Comparison of ENCODE assay signal across 11 mouse cellular contexts in the genomic region with DNA sequence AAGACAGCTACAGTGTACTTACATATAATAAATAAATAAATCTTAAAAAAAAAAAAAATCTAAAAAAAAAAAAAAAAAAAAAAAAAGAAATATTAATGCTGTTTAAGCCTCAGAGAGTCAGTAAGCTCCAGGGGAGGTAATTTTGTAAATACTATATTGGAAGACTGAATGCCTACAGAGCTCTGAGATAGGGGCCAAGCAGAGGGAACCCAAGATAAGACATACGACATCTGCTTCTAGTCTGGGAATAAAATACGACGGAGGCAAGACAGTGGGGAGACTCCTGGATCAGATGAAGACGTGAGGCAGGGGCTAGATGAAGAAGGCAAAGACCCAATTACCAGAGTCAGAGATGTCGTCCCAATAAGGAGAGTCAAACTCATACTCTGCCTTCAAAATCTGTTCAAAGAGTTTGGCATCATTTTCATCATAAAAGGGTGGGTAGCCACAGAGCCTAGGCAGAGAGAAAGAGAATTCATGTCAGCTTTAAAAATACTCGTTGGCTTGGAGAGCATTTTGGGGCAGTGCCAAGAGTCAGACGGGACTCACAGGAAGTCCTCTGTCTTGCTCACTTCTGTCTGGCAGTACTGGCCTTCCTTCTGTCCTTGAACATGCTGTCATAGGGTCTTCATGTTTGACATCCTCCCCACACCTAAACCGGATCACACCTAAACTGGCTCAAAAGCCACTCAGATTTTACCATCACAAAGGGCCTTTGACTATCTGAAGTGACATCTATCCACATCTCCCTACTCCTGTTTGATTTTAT. TPM values are rescaled to one million over a fixed set of nuclear protein-coding genes. Genes with fewer than 3 reads are reported as not detected.
DNase-seq lines count a peak whose midpoint lies in the region; ATAC-seq and TF ChIP-seq lines count a peak whose summit lies in the region.
"Had no signal": no experiment of that assay in that cellular context is flagged by ENCODE, and none has a peak within 500 bp of the region (broad histone marks: within the 10 kb centered on the region; RNA-seq: fewer than 3 reads in every experiment).

No protein-coding gene starts in this region.

- peak; percentile 70 for DNase-seq in adrenal gland, adult 2 months
- no peak for DNase-seq in adrenal gland, adult 8-10 months
- peak; percentile 63 for DNase-seq in kidney, postnatal 10 days
- DNase-seq in ES-E14 (ENCODE audit: low read depth, low spot score) = no peak
- DNase-seq: cerebellum, adult 9-11 months; spleen, adult 18-20 months had no signal

- H3K4me2 ChIP-seq in kidney, embryonic 16.5 days (replicated peaks; ENCODE audit: low read depth, low read length) = no peak overlapping the region
- no peak overlapping the region for H3K4me2 ChIP-seq in heart, embryonic 16.5 days (ENCODE audit: low read depth, low read length)
- no peak overlapping the region for H3K4me2 ChIP-seq in intestine, postnatal 0 days (replicated peaks; ENCODE audit: low read depth)

- 63% methylated on average over 8 of the region's 8 CpGs for WGBS in kidney, embryonic 16.5 days
- 42% methylated on average over 8 of the region's 8 CpGs for WGBS in heart, embryonic 16.5 days
- 58% methylated on average over 8 of the region's 8 CpGs for WGBS in intestine, postnatal 0 days

- no peak overlapping the region for H3K27ac ChIP-seq in kidney, embryonic 16.5 days (ENCODE audit: low read length)
- no peak overlapping the region for H3K27ac ChIP-seq in ES-E14 (ENCODE audit: insufficient read depth, low read depth, low read length, poor library complexity, severe bottlenecking)
- H3K27ac ChIP-seq in heart, embryonic 16.5 days (ENCODE audit: low read length) = peak overlapping the region; percentile 65
- H3K27ac ChIP-seq in intestine, postnatal 0 days (ENCODE audit: low read depth, low read length) = no peak overlapping the region
- H3K27ac ChIP-seq: kidney, postnatal 0 days had no signal

- no peak for TF ChIP-seq CTCF in intestine, postnatal 0 days (IDR thresholded peaks at IDR 0.05; ENCODE audit: low read depth)

- peaks cover 28% of the 10 kb centered on the region for H3K4me1 ChIP-seq in kidney, embryonic 16.5 days (ENCODE audit: insufficient read depth, low read length)
- H3K4me1 ChIP-seq in ES-E14 (ENCODE audit: control insufficient read depth in 2 of 2, insufficient read depth in 2 of 2, low read length in 2 of 2, poor library complexity in 1 of 2) = peaks cover 0 to 2% of the 10 kb centered on the region in 2 experiments; a peak in 1 of 4 replicates
- H3K4me1 ChIP-seq in heart, embryonic 16.5 days (ENCODE audit: control insufficient read depth, insufficient read depth, low read length) = peaks cover 24% of the 10 kb centered on the region
- H3K4me1 ChIP-seq in intestine, postnatal 0 days (replicated peaks; ENCODE audit: control insufficient read depth, insufficient read depth, low read length) = no peaks in the 10 kb centered on the region

- ATAC-seq in kidney, embryonic 16.5 days (ENCODE audit: low FRiP score, low TSS enrichment) = no peak
- ATAC-seq in heart, embryonic 16.5 days (replicated peaks; ENCODE audit: extremely low read depth, insufficient read depth, low FRiP score) = peak; percentile 25; the same call in 1 of the 2 replicates
- ATAC-seq in activated CD4-positive, CD25-positive, alpha-beta regulatory T cell, adult 4 months = no peak
- ATAC-seq in intestine, postnatal 0 days = no peak

- no peaks in the 10 kb centered on the region for H3K27me3 ChIP-seq in kidney, embryonic 16.5 days (ENCODE audit: insufficient read depth, low read length)
- no peaks in the 10 kb centered on the region for H3K27me3 ChIP-seq in heart, embryonic 16.5 days (ENCODE audit: control insufficient read depth, insufficient read depth, low read length)
- no peaks in the 10 kb centered on the region for H3K27me3 ChIP-seq in intestine, postnatal 0 days (replicated peaks; ENCODE audit: control insufficient read depth, insufficient read depth, low read length)

- no peaks in the 10 kb centered on the region for H3K9me3 ChIP-seq in kidney, embryonic 16.5 days (ENCODE audit: low read length)
- no peaks in the 10 kb centered on the region for H3K9me3 ChIP-seq in ES-E14 (ENCODE audit: control insufficient read depth, insufficient read depth, low read depth, low read length)
- no peaks in the 10 kb centered on the region for H3K9me3 ChIP-seq in heart, embryonic 16.5 days (replicated peaks; ENCODE audit: control insufficient read depth, low read length)
- no peaks in the 10 kb centered on the region for H3K9me3 ChIP-seq in intestine, postnatal 0 days (ENCODE audit: control insufficient read depth)

- no peak overlapping the region for H3K9ac ChIP-seq in kidney, embryonic 16.5 days (replicated peaks; ENCODE audit: low read length)
- no peak overlapping the region for H3K9ac ChIP-seq in ES-E14 (ENCODE audit: insufficient read depth, low read depth, low read length, poor library complexity, severe bottlenecking)
- no peak overlapping the region for H3K9ac ChIP-seq in heart, embryonic 16.5 days (ENCODE audit: low read length)
- H3K9ac ChIP-seq in intestine, postnatal 0 days (ENCODE audit: low read depth, low read length) = no peak overlapping the region

- no peak overlapping the region for H3K4me3 ChIP-seq in kidney, embryonic 16.5 days (ENCODE audit: low read length)
- H3K4me3 ChIP-seq in ES-E14 (ENCODE audit: insufficient read depth in 1 of 2, low read depth in 1 of 2, low read length in 2 of 2, poor library complexity in 1 of 2, severe bottlenecking in 1 of 2) = no peak overlapping the region
- no peak overlapping the region for H3K4me3 ChIP-seq in heart, embryonic 16.5 days (ENCODE audit: low read length)
- H3K4me3 ChIP-seq in intestine, postnatal 0 days (ENCODE audit: low read depth, low read length) = no peak overlapping the region

- in situ Hi-C loops in ES-E14 (cut with MboI; ENCODE audit: low sequenced_read_pairs in 2 of 2, unreplicated experiment in 2 of 2) = no loop called here

- H3K36me3 ChIP-seq in kidney, embryonic 16.5 days (ENCODE audit: insufficient read depth, low read length) = peaks cover 58% of the 10 kb centered on the region
- H3K36me3 ChIP-seq in ES-E14 (ENCODE audit: control insufficient read depth, insufficient read depth, low read length, poor library complexity, severe bottlenecking) = peaks cover 19% of the 10 kb centered on the region; the same call in 1 of the 2 replicates
- peaks cover 48% of the 10 kb centered on the region for H3K36me3 ChIP-seq in heart, embryonic 16.5 days (ENCODE audit: control insufficient read depth, insufficient read depth)
- H3K36me3 ChIP-seq in intestine, postnatal 0 days (ENCODE audit: control insufficient read depth, insufficient read depth) = peaks cover 48% of the 10 kb centered on the region

RNA-seq across cellular contexts. Expression of gene Camk1, which starts 6.7 kb away (rescaled TPM):
- 10 to 100 TPM; 49.0 to 58.3 TPM for total RNA-seq in adrenal gland, adult 2 months (2021)
- 56.7 and 69.9 TPM in 2 replicates for polyA plus RNA-seq in adrenal gland, adult 2 months (2012; rRNA removed)
- 10 to 100 TPM; 50.1 to 74.6 (median 64.6) TPM for total RNA-seq in adrenal gland, adult 8-10 months (2022)
- polyA plus RNA-seq in kidney, embryonic 16.5 days (2015; fragmentation: Nextera tagmentation; extraction: Ambion mirVana) = 110 and 117 TPM in 2 replicates
- 8.5 and 9.4 TPM in 2 replicates for total RNA-seq in ES-E14 (2012; rRNA removed)
- polyA plus RNA-seq in heart, embryonic 16.5 days (2015; fragmentation: Nextera tagmentation; extraction: Ambion mirVana) = 117 and 122 TPM in 2 replicates
- polyA plus RNA-seq in activated CD4-positive, CD25-positive, alpha-beta regulatory T cell, adult 4 months (2017; shearing (Covaris generic)) = 1 to 10 TPM; 1.5 to 1.6 TPM
- 35.9 and 37.0 TPM in 2 replicates for polyA plus RNA-seq in intestine, postnatal 0 days (2015; fragmentation: Nextera tagmentation; extraction: Ambion mirVana)

RNA-seq across cellular contexts. Expression of gene Ogg1, which starts 10.3 kb away (rescaled TPM):
- total RNA-seq in adrenal gland, adult 2 months (2021) = 10 to 100 TPM; 10.5 to 16.4 TPM
- 22.0 and 22.3 TPM in 2 replicates for polyA plus RNA-seq in adrenal gland, adult 2 months (2012; rRNA removed)
- total RNA-seq in adrenal gland, adult 8-10 months (2022) = 10 to 100 TPM; 14.4 to 21.7 (median 17.1) TPM
- polyA plus RNA-seq in kidney, embryonic 16.5 days (2015; fragmentation: Nextera tagmentation; extraction: Ambion mirVana) = 17.4 and 19.4 TPM in 2 replicates
- total RNA-seq in ES-E14 (2012; rRNA removed) = 11.9 and 13.0 TPM in 2 replicates
- 8.1 and 9.9 TPM in 2 replicates for polyA plus RNA-seq in heart, embryonic 16.5 days (2015; fragmentation: Nextera tagmentation; extraction: Ambion mirVana)
- 10 to 100 TPM; 14.1 to 23.2 TPM for polyA plus RNA-seq in activated CD4-positive, CD25-positive, alpha-beta regulatory T cell, adult 4 months (2017; shearing (Covaris generic))
- polyA plus RNA-seq in intestine, postnatal 0 days (2015; fragmentation: Nextera tagmentation; extraction: Ambion mirVana) = 8.0 and 9.7 TPM in 2 replicates

RNA-seq across cellular contexts. Expression of gene Brpf1, which starts 30.1 kb away (rescaled TPM):
- total RNA-seq in adrenal gland, adult 2 months (2021) = 10 to 100 TPM; 23.8 to 24.2 TPM
- polyA plus RNA-seq in adrenal gland, adult 2 months (2012; rRNA removed) = 14.3 and 15.1 TPM in 2 replicates
- 10 to 100 TPM; 19.5 to 32.3 (median 29.5) TPM for total RNA-seq in adrenal gland, adult 8-10 months (2022)
- 19.0 and 22.1 TPM in 2 replicates for polyA plus RNA-seq in kidney, embryonic 16.5 days (2015; fragmentation: Nextera tagmentation; extraction: Ambion mirVana)
- total RNA-seq in ES-E14 (2012; rRNA removed) = 38.8 and 43.1 TPM in 2 replicates
- polyA plus RNA-seq in heart, embryonic 16.5 days (2015; fragmentation: Nextera tagmentation; extraction: Ambion mirVana) = 11.6 and 12.3 TPM in 2 replicates
- 10 to 100 TPM; 10.6 to 11.2 TPM for polyA plus RNA-seq in activated CD4-positive, CD25-positive, alpha-beta regulatory T cell, adult 4 months (2017; shearing (Covaris generic))
- polyA plus RNA-seq in intestine, postnatal 0 days (2015; fragmentation: Nextera tagmentation; extraction: Ambion mirVana) = 7.3 and 8.3 TPM in 2 replicates

RNA-seq across cellular contexts. Expression of gene Tada3, which starts 40.6 kb away (rescaled TPM):
- total RNA-seq in adrenal gland, adult 2 months (2021) = 10 to 100 TPM; 35.1 to 47.0 TPM
- 32.4 and 34.5 TPM in 2 replicates for polyA plus RNA-seq in adrenal gland, adult 2 months (2012; rRNA removed)
- total RNA-seq in adrenal gland, adult 8-10 months (2022) = 10 to 100 TPM; 39.3 to 47.1 (median 43.4) TPM
- 63.5 and 66.7 TPM in 2 replicates for polyA plus RNA-seq in kidney, embryonic 16.5 days (2015; fragmentation: Nextera tagmentation; extraction: Ambion mirVana)
- total RNA-seq in ES-E14 (2012; rRNA removed) = 31.7 and 35.3 TPM in 2 replicates
- polyA plus RNA-seq in heart, embryonic 16.5 days (2015; fragmentation: Nextera tagmentation; extraction: Ambion mirVana) = 40.3 and 41.1 TPM in 2 replicates
- polyA plus RNA-seq in activated CD4-positive, CD25-positive, alpha-beta regulatory T cell, adult 4 months (2017; shearing (Covaris generic)) = 10 to 100 TPM; 32.8 to 49.4 TPM
- polyA plus RNA-seq in intestine, postnatal 0 days (2015; fragmentation: Nextera tagmentation; extraction: Ambion mirVana) = 19.7 and 23.5 TPM in 2 replicates

RNA-seq across cellular contexts. Expression of gene Arpc4, which starts 40.9 kb away (rescaled TPM):
- 100 to 1,000 TPM; 175 to 211 TPM for total RNA-seq in adrenal gland, adult 2 months (2021)
- polyA plus RNA-seq in adrenal gland, adult 2 months (2012; rRNA removed) = 61.0 and 62.3 TPM in 2 replicates
- 100 to 1,000 TPM; 199 to 228 (median 204) TPM for total RNA-seq in adrenal gland, adult 8-10 months (2022)
- polyA plus RNA-seq in kidney, embryonic 16.5 days (2015; fragmentation: Nextera tagmentation; extraction: Ambion mirVana) = 401 and 410 TPM in 2 replicates
- total RNA-seq in ES-E14 (2012; rRNA removed) = 217 and 227 TPM in 2 replicates
- 250 and 261 TPM in 2 replicates for polyA plus RNA-seq in heart, embryonic 16.5 days (2015; fragmentation: Nextera tagmentation; extraction: Ambion mirVana)
- polyA plus RNA-seq in activated CD4-positive, CD25-positive, alpha-beta regulatory T cell, adult 4 months (2017; shearing (Covaris generic)) = 100 to 1,000 TPM; 658 to 920 TPM
- polyA plus RNA-seq in intestine, postnatal 0 days (2015; fragmentation: Nextera tagmentation; extraction: Ambion mirVana) = 409 and 418 TPM in 2 replicates

Comparison
In these comparisons a context has a peak if more than half of its experiments do, and no peak if none do; other contexts are left out.
1. DNase-seq: peak in adrenal gland, adult 2 months (single experiment) and kidney, postnatal 10 days (single experiment); none in adrenal gland, adult 8-10 months (single experiment) and ES-E14 (single experiment).
2. RNA of gene Camk1, which starts 6.7 kb away (polyA plus RNA-seq): 110 to 117 TPM in kidney, embryonic 16.5 days, 117 to 122 TPM in heart, embryonic 16.5 days, 56.7 to 69.9 TPM in adrenal gland, adult 2 months and 35.9 to 37.0 TPM in intestine, postnatal 0 days; 1.5 to 1.6 TPM in activated CD4-positive, CD25-positive, alpha-beta regulatory T cell, adult 4 months; every median in the first group is over 10 times any median in the second.